Mouse (Mus musculus) midbrain, embryonic 16.5 days (tissue): ENCODE results near the gene Krtap4-13. TPM values are rescaled to one million over a fixed set of nuclear protein-coding genes. Genes with fewer than 3 reads are reported as not detected.
"Not testable (repeated sequence)": the region's sequence is repeated elsewhere in the genome, so short reads cannot be mapped to it uniquely, and the experiment has no call there.

Experiments
- ATAC-seq: fragments of 200-750 bp; cut with Nextera tagmentation; 2 replicates; pipeline ENCODE4 v1.8.0; 2017; ENCODE audit warnings: moderate TSS enrichment
- H3K27ac ChIP-seq: fragments of 300-500 bp; sonication (generic); 2 replicates; pipeline ENCODE4 v1.5.1; 2014; ENCODE audit warnings: mild to moderate bottlenecking, low read length, mixed read lengths
- H3K27me3 ChIP-seq: fragments of 300-500 bp; sonication (generic); 2 replicates; pipeline ENCODE4 v1.6.1; 2014; ENCODE audit warnings: low read depth, low read length, mixed read lengths; ENCODE audit not compliant: control insufficient read depth, insufficient read depth
- H3K36me3 ChIP-seq: fragments of 300-500 bp; sonication (generic); 2 replicates; pipeline ENCODE4 v1.6.1; 2014; ENCODE audit warnings: mild to moderate bottlenecking, low read length, moderate library complexity, mixed read lengths; ENCODE audit not compliant: control insufficient read depth, insufficient read depth
- H3K4me1 ChIP-seq: fragments of 300-500 bp; sonication (generic); 2 replicates; pipeline ENCODE4 v1.6.1; 2014; ENCODE audit warnings: mild to moderate bottlenecking, low read length, mixed read lengths; ENCODE audit not compliant: control insufficient read depth, insufficient read depth
- H3K4me2 ChIP-seq: fragments of 300-500 bp; sonication (generic); 2 replicates; pipeline ENCODE4 v1.6.1; 2014; ENCODE audit warnings: mild to moderate bottlenecking, low read length, mixed read lengths
- H3K4me3 ChIP-seq: fragments of 300-500 bp; sonication (generic); 2 replicates; pipeline ENCODE4 v1.5.1; 2014; ENCODE audit warnings: low read depth, mild to moderate bottlenecking, low read length, moderate library complexity, mixed read lengths
- H3K9ac ChIP-seq: fragments of 300-500 bp; sonication (generic); 2 replicates; pipeline ENCODE4 v1.6.1; 2014; ENCODE audit warnings: low read depth, low read length, mixed read lengths
- H3K9me3 ChIP-seq: fragments of 300-500 bp; sonication (generic); replicated peaks from 2 replicates; pipeline ENCODE4 v1.6.1; 2014; ENCODE audit warnings: mild to moderate bottlenecking, low read length, mixed read lengths; ENCODE audit not compliant: control insufficient read depth, poor library complexity, severe bottlenecking
- WGBS: fragments of 180-500 bp; shearing (Covaris S2); extraction: QIAGEN DNeasy Blood & Tissue Kit; methylation state at CpG from one replicate; pipeline ENCODE4 v1.1.7; 2014; 5-methylcytosine and 5-hydroxymethylcytosine counted together
- polyA plus RNA-seq: library from polyadenylated mRNA; unstranded; fragments of >200 nt; fragmentation: Nextera tagmentation; extraction: Ambion mirVana; gene quantifications from 2 replicates; pipeline ENCODE4 v1.2.1, GENCODE M21; 2015

Krtap4-13 gene
- polyA plus RNA-seq, 1 experiment from 2014 or later = not detected

- not testable (repeated sequence) for H3K27me3 ChIP-seq, H3K4me3 ChIP-seq, ATAC-seq, H3K27ac ChIP-seq, H3K9ac ChIP-seq, H3K4me1 ChIP-seq, H3K4me2 ChIP-seq, H3K9me3 ChIP-seq, H3K36me3 ChIP-seq
- WGBS = no CpG with 5 or more reads among the region's 1 CpGs
Measured at GRCm38 (mm10) chr11:99804346-99804745, 5.3 kb downstream of the Krtap4-13 start, which contains the start of gene Gm11554. Gm11554 (minus strand) TSS chr11:99804446.

DNA sequence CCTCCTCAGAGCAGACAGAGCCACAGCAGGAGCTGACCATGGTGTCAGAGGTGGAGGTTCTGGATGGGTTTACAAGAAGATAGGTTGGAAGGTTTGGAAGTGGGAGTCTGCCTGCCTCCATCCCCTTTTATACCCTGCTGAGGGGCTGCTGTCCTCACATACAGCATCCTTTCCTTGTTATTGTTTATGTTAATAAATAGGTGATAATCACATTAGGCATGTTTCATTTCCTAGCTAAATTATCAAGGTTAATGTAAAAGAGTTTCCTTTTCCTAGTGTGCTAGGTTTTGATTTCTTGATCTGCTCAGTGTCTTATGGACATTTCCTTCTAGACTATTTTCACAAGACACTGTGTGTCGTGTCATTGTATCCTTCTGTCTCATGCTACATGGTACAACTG is 10.9 kb downstream of the Krtap4-13 start, which contains the start of gene Gm11569:
Gene Gm11569 (minus strand): TSS at position 101 of the 400 bp plus-strand sequence.
- H3K9ac ChIP-seq, H3K9me3 ChIP-seq, H3K4me3 ChIP-seq, H3K4me1 ChIP-seq, H3K27me3 ChIP-seq, H3K27ac ChIP-seq, ATAC-seq, H3K36me3 ChIP-seq, H3K4me2 ChIP-seq: not testable (repeated sequence)
- no CpG with 5 or more reads among the region's 1 CpGs for WGBS

- ATAC-seq = no peak
- Histone ChIP-seq H3K9ac (no peak within 1 kb of the TSS), H3K4me3 (no peak within 1 kb of the TSS), H3K4me1 (no peaks in the 10 kb centered on the region), H3K4me2 (no peak within 1 kb of the TSS), H3K27ac (no peak within 1 kb of the TSS), H3K9me3 (no peaks in the 10 kb centered on the region), H3K36me3 (no peaks in the 10 kb centered on the region), H3K27me3 (no peaks in the 10 kb centered on the region)
- 89% methylated on average over 2 of the region's 2 CpGs for WGBS
Measured at GRCm38 (mm10) chr11:99793367-99793766, 16.3 kb downstream of the Krtap4-13 start, which contains the start of gene Gm11596. Gm11596 (minus strand) TSS chr11:99793467.

- H3K4me1 ChIP-seq, H3K4me3 ChIP-seq, H3K27ac ChIP-seq, H3K9ac ChIP-seq, H3K36me3 ChIP-seq, H3K9me3 ChIP-seq, H3K4me2 ChIP-seq, ATAC-seq, H3K27me3 ChIP-seq: not testable (repeated sequence)
Measured at GRCm38 (mm10) chr11:99784900-99785299, 24.8 kb downstream of the Krtap4-13 start, which contains the start of gene Krtap4-9. Krtap4-9 (plus strand) TSS chr11:99785200.

DNA sequence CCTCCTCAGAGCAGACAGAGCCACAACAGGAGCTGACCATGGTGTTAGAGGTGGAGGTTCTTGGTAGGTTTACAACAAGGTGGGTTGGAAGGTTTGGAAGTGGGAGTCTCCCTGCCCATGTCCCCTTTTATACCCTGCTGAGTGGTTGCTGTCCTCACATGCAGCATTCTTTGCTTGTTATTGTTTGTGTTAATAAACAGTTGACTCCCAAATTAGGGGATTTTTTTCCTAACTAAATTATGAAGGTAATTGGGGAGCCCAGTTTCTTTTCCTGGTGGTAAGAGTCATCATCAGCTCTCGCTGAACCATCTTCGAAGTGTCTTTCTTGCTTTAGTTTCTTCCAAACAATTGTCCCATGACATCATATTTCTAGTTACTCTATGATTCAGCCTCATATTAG is 29.1 kb downstream of the Krtap4-13 start, which contains the start of gene Krtap4-8:
Gene Krtap4-8 (minus strand): TSS at position 101 of the 400 bp plus-strand sequence.
- no peaks in the 10 kb centered on the region for H3K9me3 ChIP-seq
- no peak within 1 kb of the TSS for H3K4me3 ChIP-seq
- H3K4me2 ChIP-seq = no peak within 1 kb of the TSS
- H3K27ac ChIP-seq = no peak within 1 kb of the TSS
- WGBS = 98% methylated on average over 2 of the region's 2 CpGs
- H3K27me3 ChIP-seq = no peaks in the 10 kb centered on the region
- no peak for ATAC-seq
- no peak within 1 kb of the TSS for H3K9ac ChIP-seq
- H3K36me3 ChIP-seq = no peaks in the 10 kb centered on the region
- H3K4me1 ChIP-seq = no peaks in the 10 kb centered on the region

DNA sequence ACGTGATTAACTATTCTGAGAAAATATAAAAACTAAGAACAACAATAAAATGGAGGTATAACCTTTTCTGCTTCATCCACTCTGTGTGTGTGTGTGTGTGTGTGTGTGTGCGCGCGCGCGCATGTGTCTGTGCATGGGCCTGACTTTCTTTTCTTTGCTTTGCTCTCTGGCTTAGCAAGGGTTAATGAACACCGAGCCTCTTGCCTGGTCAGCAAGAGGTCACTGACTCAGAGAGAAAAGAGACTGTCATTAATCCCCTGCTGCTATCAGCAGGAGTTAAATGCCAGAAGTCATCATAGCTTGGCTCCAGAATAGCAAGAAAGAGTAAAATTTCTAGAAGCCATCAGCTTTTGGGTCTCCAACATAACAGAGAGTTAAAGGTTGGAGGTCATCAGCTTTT is 31.3 kb downstream of the Krtap4-13 start:
- no peaks in the 10 kb centered on the region for H3K36me3 ChIP-seq
- no peak for ATAC-seq
- no peak overlapping the region for H3K27ac ChIP-seq
- H3K27me3 ChIP-seq = no peaks in the 10 kb centered on the region
- no peak overlapping the region for H3K4me2 ChIP-seq
- no peak overlapping the region for H3K9ac ChIP-seq
- H3K9me3 ChIP-seq = no peaks in the 10 kb centered on the region
- H3K4me3 ChIP-seq = no peak overlapping the region
- WGBS = 54% methylated on average over 7 of the region's 7 CpGs
- H3K4me1 ChIP-seq = no peaks in the 10 kb centered on the region

DNA sequence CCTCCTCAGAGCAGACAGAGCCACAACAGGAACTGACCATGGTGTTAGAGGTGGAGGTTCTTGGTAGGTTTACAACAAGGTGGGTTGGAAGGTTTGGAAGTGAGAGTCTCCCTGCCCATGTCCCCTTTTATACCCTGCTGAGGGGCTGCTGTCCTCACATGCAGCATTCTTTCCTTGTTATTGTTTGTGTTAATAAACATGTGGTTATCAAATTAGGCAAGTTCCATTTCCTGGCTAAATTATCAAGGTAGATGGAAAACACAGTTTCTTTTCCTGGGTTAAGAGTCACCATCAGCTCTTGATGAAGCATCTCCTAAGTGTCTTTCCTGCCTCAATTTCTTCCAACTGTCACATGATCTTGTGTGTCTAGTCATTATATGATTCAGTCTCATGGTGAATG is 36.9 kb downstream of the Krtap4-13 start, which contains the start of gene Gm11595:
Gene Gm11595 (minus strand): TSS at position 101 of the 400 bp plus-strand sequence.
- not testable (repeated sequence) for ATAC-seq, H3K27me3 ChIP-seq, H3K27ac ChIP-seq

DNA sequence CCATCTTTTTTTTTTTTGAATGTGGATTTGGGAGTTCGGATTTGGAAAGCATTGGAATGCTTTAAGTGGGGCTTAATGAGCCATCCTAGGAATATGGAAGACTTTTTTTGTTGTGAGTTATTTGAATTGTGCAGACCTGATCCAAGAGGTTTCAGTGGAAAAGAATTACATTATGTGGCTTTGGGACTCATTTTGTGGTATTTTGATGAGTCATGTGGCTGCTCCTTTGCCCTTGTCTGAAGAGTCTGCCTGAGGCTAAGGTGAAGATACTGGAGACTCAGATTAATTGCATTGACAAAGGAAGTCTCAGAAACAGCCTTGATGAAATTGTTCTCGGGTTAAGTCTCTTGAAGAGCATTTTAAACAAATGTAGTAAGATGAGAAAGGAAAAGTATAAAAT is 41.3 kb downstream of the Krtap4-13 start:
- no peak overlapping the region for H3K4me2 ChIP-seq
- no peaks in the 10 kb centered on the region for H3K9me3 ChIP-seq
- no peaks in the 10 kb centered on the region for H3K4me1 ChIP-seq
- no peak for ATAC-seq
- H3K27ac ChIP-seq = no peak overlapping the region
- no peaks in the 10 kb centered on the region for H3K27me3 ChIP-seq
- no peak overlapping the region for H3K9ac ChIP-seq
- H3K36me3 ChIP-seq = no peaks in the 10 kb centered on the region
- WGBS = 69% methylated on average over 2 of the region's 2 CpGs
- no peak overlapping the region for H3K4me3 ChIP-seq

More for the DNA sequence above, 36.9 kb downstream of the Krtap4-13 start, which contains the start of gene Gm11595:
- not testable (repeated sequence) for H3K4me3 ChIP-seq, H3K4me2 ChIP-seq, H3K4me1 ChIP-seq, H3K9me3 ChIP-seq, H3K9ac ChIP-seq, H3K36me3 ChIP-seq
